Mouse (Mus musculus) CH12.LX (cell line): Measurements from ENCODE around the gene Prkch. TPM values are rescaled to one million over a fixed set of nuclear protein-coding genes. Genes with fewer than 3 reads are reported as not detected.

Experiments
- DNase-seq: peaks from one replicate; pipeline ENCODE4 v3.0.0-alpha.2; 2013; ENCODE audit errors: extremely low read depth
- H3K27ac ChIP-seq: 2 replicates; pipeline ENCODE4 v1.5.1; 2012; ENCODE audit warnings: low read depth, mild to moderate bottlenecking, control low read depth, moderate library complexity; ENCODE audit not compliant: insufficient read depth
- H3K27me3 ChIP-seq: replicated peaks from 2 replicates; pipeline ENCODE3; 2012; ENCODE audit warnings: inconsistent platforms
- H3K36me3 ChIP-seq, 2 experiments: replicated peaks in 1 of 2; 2 replicates each; pipeline versions ENCODE3 to v1.6.1; 2012; ENCODE audit warnings: inconsistent platforms in 1 of 2, low read length in 1 of 2, mild to moderate bottlenecking in 1 of 2, mixed read lengths in 1 of 2, moderate library complexity in 1 of 2; ENCODE audit not compliant: control insufficient read depth in 1 of 2, insufficient read depth in 1 of 2
- H3K4me1 ChIP-seq, 2 experiments: 2 replicates each; pipeline ENCODE4 v1.6.1; 2012; ENCODE audit warnings: inconsistent platforms in 1 of 2, moderate library complexity in 1 of 2; ENCODE audit not compliant: insufficient read depth in 2 of 2, control insufficient read depth in 1 of 2
- H3K4me2 ChIP-seq: 2 replicates; pipeline ENCODE4 v1.6.1; 2012; ENCODE audit warnings: low read depth, mild to moderate bottlenecking, control low read depth; ENCODE audit not compliant: poor library complexity, insufficient read depth, severe bottlenecking
- H3K4me3 ChIP-seq, 3 experiments: fragments of 150-350 bp in 1 of 3; sonication (generic) in 1 of 3; replicated peaks in 1 of 3; 2 replicates each; pipeline versions ENCODE3 to v1.5.1; 2011 to 2012; ENCODE audit warnings: low read depth in 2 of 3, low read length in 2 of 3, mild to moderate bottlenecking in 2 of 3, moderate library complexity in 2 of 3, control low read depth in 1 of 3, improper control_type of control experiment in 1 of 3, inconsistent platforms in 1 of 3, mixed read lengths in 1 of 3; ENCODE audit not compliant: poor library complexity in 1 of 3
- H3K79me2 ChIP-seq: replicated peaks from 2 replicates; pipeline ENCODE4 v1.6.1; 2012; ENCODE audit warnings: mild to moderate bottlenecking, moderate library complexity; ENCODE audit not compliant: control insufficient read depth, poor library complexity, insufficient read depth, severe bottlenecking; ENCODE audit errors: extremely low read depth
- H3K9ac ChIP-seq: 2 replicates; pipeline ENCODE4 v1.6.1; 2012; ENCODE audit warnings: low read depth, mild to moderate bottlenecking, control low read depth, moderate library complexity; ENCODE audit not compliant: insufficient read depth
- H3K9me3 ChIP-seq: replicated peaks from 2 replicates; pipeline ENCODE3; 2012; ENCODE audit warnings: low read length, inconsistent platforms, mixed read lengths
- CHD2 ChIP-seq: IDR thresholded peaks from 2 replicates; pipeline ENCODE4 v1.6.1; 2011; ENCODE audit warnings: low read length, improper control_type of control experiment
- CTCF ChIP-seq, 2 experiments: IDR thresholded peaks in 1 of 2; conservative IDR thresholded peaks in 1 of 2; 2 replicates each; pipeline ENCODE4 v1.5.1; 2011 to 2012; ENCODE audit warnings: low read depth in 2 of 2, low read length in 2 of 2, improper control_type of control experiment in 1 of 2, inconsistent platforms in 1 of 2, mild to moderate bottlenecking in 1 of 2, moderate library complexity in 1 of 2
- EP300 ChIP-seq: IDR thresholded peaks from 2 replicates; pipeline ENCODE4 v1.6.1; 2011; ENCODE audit warnings: low read length, improper control_type of control experiment
- IRF4 ChIP-seq: IDR thresholded peaks from 2 replicates; pipeline ENCODE4 v1.6.1; 2014; ENCODE audit warnings: low read depth, mild to moderate bottlenecking, inconsistent platforms, low read length, improper control_type of control experiment
- JUN ChIP-seq: IDR thresholded peaks from 2 replicates; pipeline ENCODE4 v1.6.1; 2011; ENCODE audit warnings: low read depth, mild to moderate bottlenecking, low read length, improper control_type of control experiment, moderate library complexity; ENCODE audit not compliant: insufficient read depth
- KAT2A ChIP-seq: IDR thresholded peaks from 2 replicates; pipeline ENCODE4 v1.6.1; 2012; ENCODE audit warnings: low read length, improper control_type of control experiment, inconsistent platforms; ENCODE audit not compliant: insufficient replicate concordance
- MAX ChIP-seq: IDR thresholded peaks from 2 replicates; pipeline ENCODE4 v1.6.1; 2011; ENCODE audit warnings: low read length, improper control_type of control experiment
- NRF1 ChIP-seq: IDR thresholded peaks from 2 replicates; pipeline ENCODE4 v1.6.1; 2014; ENCODE audit warnings: low read depth, mild to moderate bottlenecking, inconsistent platforms, low read length, improper control_type of control experiment, moderate library complexity
- RAD21 ChIP-seq: IDR thresholded peaks from 2 replicates; pipeline ENCODE4 v1.6.1; 2011; ENCODE audit warnings: low read depth, mild to moderate bottlenecking, low read length, improper control_type of control experiment, moderate library complexity
- RCOR1 ChIP-seq: conservative IDR thresholded peaks from 2 replicates; pipeline ENCODE4 v1.6.1; 2012; ENCODE audit warnings: low read depth, mild to moderate bottlenecking, inconsistent platforms, low read length, improper control_type of control experiment
- TCF12 ChIP-seq: IDR thresholded peaks from 2 replicates; pipeline ENCODE4 v1.6.1; 2014; ENCODE audit warnings: low read depth, mild to moderate bottlenecking, inconsistent platforms, low read length, improper control_type of control experiment
- UBTF ChIP-seq: IDR thresholded peaks from 2 replicates; pipeline ENCODE4 v1.6.1; 2012; ENCODE audit warnings: low read depth, mild to moderate bottlenecking, inconsistent platforms, low read length, improper control_type of control experiment, moderate library complexity
- USF2 ChIP-seq: conservative IDR thresholded peaks from 2 replicates; pipeline ENCODE4 v1.6.1; 2011; ENCODE audit warnings: low read depth, low read length, improper control_type of control experiment
- ZNF384 ChIP-seq: IDR thresholded peaks from 2 replicates; pipeline ENCODE4 v1.6.1; 2012; ENCODE audit warnings: low read depth, low read length, improper control_type of control experiment, inconsistent platforms
- dilution Hi-C: fragments of 300-500 bp; cut with MboI; formaldehyde crosslinking; loops from 2 replicates; pipeline ENCODE4 v1.14.3; 2020; ENCODE audit warnings: low sequenced_read_pairs; ENCODE audit not compliant: extremely low pct_unique_long_range_greater_than_20kb, extremely low pct_ligation_motif_present
- in situ Hi-C: fragments of 300-500 bp; cut with MboI; formaldehyde crosslinking; loops from 3 replicates; pipeline ENCODE4 v1.14.3; 2019; ENCODE audit warnings: low sequenced_read_pairs, low pct_ligation_motif_present, low pct_unique_long_range_greater_than_20kb, mixed read lengths
- polyA plus RNA-seq: library from polyadenylated mRNA; unstranded; fragments of >175 nt; gene quantifications from 2 replicates; pipeline ENCODE4 v1.2.1, GENCODE M21; 2012; ENCODE audit warnings: low read depth; ENCODE audit not compliant: insufficient read length
- total RNA-seq, 2 experiments: library from RNA; depleted of rRNA; stranded (reverse); fragments of 300-350 nt in 1 of 2; fragments of >200 nt in 1 of 2; gene quantifications; 2 replicates each; pipeline ENCODE4 v1.2.3; 2012 to 2014

The Prkch gene
- total and polyA plus RNA-seq, 3 experiments, result 0.76 to 2.3 (median 1.8) TPM

- H3K4me2 ChIP-seq, result no peak overlapping the region
- TF ChIP-seq CHD2 (no peak), MAX (no peak), RCOR1 (no peak), EP300 (no peak)
- dilution Hi-C loops, result no loop called here
- H3K27ac ChIP-seq, result no peak overlapping the region
- H3K79me2 ChIP-seq, result no peaks in the 10 kb centered on the region
- no peaks in the 10 kb centered on the region for H3K36me3 ChIP-seq
- peaks cover 0 to 18% of the 10 kb centered on the region in 2 experiments; a peak in 3 of 4 replicates for H3K4me1 ChIP-seq
- H3K9me3 ChIP-seq, result no peaks in the 10 kb centered on the region
- in situ Hi-C loops, result no loop called here
- no peaks in the 10 kb centered on the region for H3K27me3 ChIP-seq
- DNase-seq, result no peak
- H3K4me3 ChIP-seq, result no peak overlapping the region
- H3K9ac ChIP-seq, result no peak overlapping the region
These were observed 184.9 kb downstream of the Prkch start for GRCm38 (mm10) chr12:73769536-73769935.

- Histone ChIP-seq H3K36me3 (no peaks in the 10 kb centered on the region), H3K4me1 (peaks cover 0 to 19% of the 10 kb centered on the region in 2 experiments; a peak in 3 of 4 replicates), H3K9me3 (no peaks in the 10 kb centered on the region), H3K27me3 (no peaks in the 10 kb centered on the region), H3K79me2 (no peaks in the 10 kb centered on the region), H3K9ac (no peak overlapping the region), H3K27ac (no peak overlapping the region), H3K4me3 (no peak overlapping the region), H3K4me2 (no peak overlapping the region)
- no peak for DNase-seq
- in situ Hi-C loops, result no loop called here
- TF ChIP-seq KAT2A, result no peak
- no peak for TF ChIP-seq IRF4
- no peak for TF ChIP-seq USF2
- TF ChIP-seq NRF1, result no peak
- no peak for TF ChIP-seq JUN
- TF ChIP-seq CTCF (conservative IDR thresholded peaks at IDR 0.05 in 1 of 2, IDR thresholded peaks at IDR 0.05 in 1 of 2; ENCODE audit: low read depth in 2 of 2, low read length in 2 of 2), result no peak
- TF ChIP-seq UBTF, result no peak
- no peak for TF ChIP-seq ZNF384
- dilution Hi-C loops, result no loop called here
These were observed 186.2 kb downstream of the Prkch start for GRCm38 (mm10) chr12:73770771-73771170.

GRCm38 (mm10) chr12:73774793-73775385 is 190.3 kb downstream of the Prkch start:
- TF ChIP-seq RAD21, result no peak
- TF ChIP-seq TCF12, result 0 out of 2 replicates have a peak, but pooled peaks have one; percentile 31
- Histone ChIP-seq H3K4me2 (no peak overlapping the region), H3K36me3 (no peaks in the 10 kb centered on the region), H3K27me3 (peaks cover 5% of the 10 kb centered on the region), H3K27ac (no peak overlapping the region), H3K4me3 (no peak overlapping the region), H3K9me3 (no peaks in the 10 kb centered on the region), H3K4me1 (peaks cover 5 to 42% of the 10 kb centered on the region in 2 experiments), H3K9ac (no peak overlapping the region), H3K79me2 (no peaks in the 10 kb centered on the region)
- DNase-seq, result no peak
- dilution Hi-C loops, result no loop called here
- in situ Hi-C loops, result no loop called here
